8 mouse cellular contexts compared by ENCODE assay signal in genomic region chr2:30771806-30772460, GRCm38 (mm10). TPM values are rescaled to one million over a fixed set of nuclear protein-coding genes. Genes with fewer than 3 reads are reported as not detected.
A peak's percentile ranks its signal among the peaks of the same experiment; 100 is the strongest.
DNase-seq lines count a peak whose midpoint lies in the region; ATAC-seq and TF ChIP-seq lines count a peak whose summit lies in the region.

No protein-coding gene starts in this region.

- peaks cover 11% of the 10 kb centered on the region for H3K27me3 ChIP-seq in G1E (ENCODE audit: insufficient read depth, low read length)
- no peaks in the 10 kb centered on the region for H3K27me3 ChIP-seq in forebrain, embryonic 16.5 days (replicated peaks; ENCODE audit: control insufficient read depth, insufficient read depth, low read length)
- no peaks in the 10 kb centered on the region for H3K27me3 ChIP-seq in neural tube, embryonic 15.5 days (replicated peaks)

- WGBS in forebrain, embryonic 16.5 days: 4% methylated on average over 19 of the region's 19 CpGs
- WGBS in neural tube, embryonic 15.5 days: 7% methylated on average over 19 of the region's 19 CpGs

- peak overlapping the region; percentile 61 for H3K9ac ChIP-seq in forebrain, embryonic 16.5 days (replicated peaks; ENCODE audit: low read depth, low read length)
- peak overlapping the region; percentile 54 for H3K9ac ChIP-seq in neural tube, embryonic 15.5 days (replicated peaks)

- no peaks in the 10 kb centered on the region for H3K9me3 ChIP-seq in G1E (replicated peaks)
- no peaks in the 10 kb centered on the region for H3K9me3 ChIP-seq in forebrain, embryonic 16.5 days (ENCODE audit: control insufficient read depth, low read length)
- H3K9me3 ChIP-seq in neural tube, embryonic 15.5 days (replicated peaks): no peaks in the 10 kb centered on the region

- H3K36me3 ChIP-seq in G1E (replicated peaks): peaks cover 2% of the 10 kb centered on the region
- H3K36me3 ChIP-seq in forebrain, embryonic 16.5 days (ENCODE audit: control insufficient read depth, insufficient read depth): no peaks in the 10 kb centered on the region
- H3K36me3 ChIP-seq in neural tube, embryonic 15.5 days: no peaks in the 10 kb centered on the region

- peak; percentile 87 for DNase-seq in G1E (ENCODE audit: low spot score)
- peak; percentile 73 to 86 for DNase-seq in heart, postnatal 36 days
- DNase-seq in layer of hippocampus, adult 8-10 months (ENCODE audit: low spot score in 2 of 2): peak; percentile 74 to 76
- DNase-seq in lung, adult 18-20 months: peak; percentile 68 to 78
- no peak for DNase-seq in thymus, postnatal 0 days (ENCODE audit: low spot score)

- peak overlapping the region; percentile 90 for H3K27ac ChIP-seq in forebrain, embryonic 16.5 days (ENCODE audit: low read length)
- H3K27ac ChIP-seq in neural tube, embryonic 15.5 days (replicated peaks): peak overlapping the region; percentile 84

- H3K4me1 ChIP-seq in G1E (ENCODE audit: insufficient read depth, low read depth, low read length): peaks cover 77% of the 10 kb centered on the region
- H3K4me1 ChIP-seq in forebrain, embryonic 16.5 days (replicated peaks; ENCODE audit: control insufficient read depth, insufficient read depth, low read length): peaks cover 30% of the 10 kb centered on the region
- H3K4me1 ChIP-seq in neural tube, embryonic 15.5 days: peaks cover 26% of the 10 kb centered on the region

- peak overlapping the region; percentile 72 for H3K4me3 ChIP-seq in G1E (ENCODE audit: low read depth, low read length)
- H3K4me3 ChIP-seq in forebrain, embryonic 16.5 days (replicated peaks; ENCODE audit: low read length): peak overlapping the region; percentile 45
- H3K4me3 ChIP-seq in neural tube, embryonic 15.5 days (replicated peaks): peak overlapping the region; percentile 45

- peak overlapping the region; percentile 78 for H3K4me2 ChIP-seq in forebrain, embryonic 16.5 days (ENCODE audit: low read length)
- H3K4me2 ChIP-seq in neural tube, embryonic 15.5 days: peak overlapping the region; percentile 87

- TF ChIP-seq CTCF in G1E (IDR thresholded peaks at IDR 0.05; ENCODE audit: low read depth, low read length): no peak

- intact Hi-C loops in heart, postnatal 36 days (cut with DNase I): loop anchor here (2.0 kb wide), 1 partner anchor 53 kb away; no protein-coding TSS in a partner anchor

- ATAC-seq in G1E (ENCODE audit: extremely low read depth, insufficient number of reproducible peaks, low FRiP score, poor library complexity, severe bottlenecking): peak; percentile 72
- ATAC-seq in cerebellum, adult (ENCODE audit: insufficient number of reproducible peaks, low FRiP score, low TSS enrichment): peak; percentile 52; the same call in 1 of the 2 replicates
- peak; percentile 86 for ATAC-seq in forebrain, embryonic 16.5 days
- peak; percentile 80 for ATAC-seq in neural tube, embryonic 15.5 days (ENCODE audit: low FRiP score)

RNA-seq across cellular contexts. Expression of gene 1700001O22Rik, which starts 31.5 kb away (rescaled TPM):
- total RNA-seq in G1E (2014; fragmentation: Nextera tagmentation): not detected in 2 replicates
- 0.29 and 0.33 TPM in 2 replicates for total RNA-seq in G1E (2017)
- polyA plus RNA-seq in G1E (2012): not detected in 2 replicates
- polyA plus RNA-seq in forebrain, embryonic 16.5 days (2015; fragmentation: Nextera tagmentation; extraction: Ambion mirVana): 2.1 and 2.9 TPM in 2 replicates
- under 1 TPM; 0.67 to 0.76 TPM for total RNA-seq in heart, postnatal 36 days (2021)
- 10 to 100 TPM in 1 of 4 experiments, 1 to 10 TPM in 3; 6.1 to 12.4 (median 7.1) TPM for total RNA-seq in layer of hippocampus, adult 8-10 months (2022)
- 1.5 and 2.2 TPM in 2 replicates for polyA plus RNA-seq in neural tube, embryonic 15.5 days (2015; fragmentation: Nextera tagmentation; extraction: Ambion mirVana)
- polyA plus RNA-seq in thymus, postnatal 0 days (2015; fragmentation: Nextera tagmentation; extraction: Ambion mirVana): 0.90 and 1.1 TPM in 2 replicates

RNA-seq across cellular contexts. Expression of gene Ntmt1, which starts 35.7 kb away (rescaled TPM):
- total RNA-seq in G1E (2014; fragmentation: Nextera tagmentation) (27.5 and 29.4 TPM in 2 replicates), G1E (2017) (18.9 and 26.0 TPM in 2 replicates)
- polyA plus RNA-seq in G1E (2012): 66.9 and 69.6 TPM in 2 replicates
- polyA plus RNA-seq in forebrain, embryonic 16.5 days (2015; fragmentation: Nextera tagmentation; extraction: Ambion mirVana): 120 and 121 TPM in 2 replicates
- total RNA-seq in heart, postnatal 36 days (2021): 10 to 100 TPM; 23.4 to 27.8 TPM
- 10 to 100 TPM; 29.6 to 33.4 (median 32.3) TPM for total RNA-seq in layer of hippocampus, adult 8-10 months (2022)
- 92.6 and 107 TPM in 2 replicates for polyA plus RNA-seq in neural tube, embryonic 15.5 days (2015; fragmentation: Nextera tagmentation; extraction: Ambion mirVana)
- polyA plus RNA-seq in thymus, postnatal 0 days (2015; fragmentation: Nextera tagmentation; extraction: Ambion mirVana): 48.5 and 50.4 TPM in 2 replicates

RNA-seq across cellular contexts. Expression of gene Asb6, which starts 58.2 kb away (rescaled TPM):
- total RNA-seq in G1E (2014; fragmentation: Nextera tagmentation) (14.6 and 17.9 TPM in 2 replicates), G1E (2017) (15.2 and 19.3 TPM in 2 replicates)
- polyA plus RNA-seq in G1E (2012): 28.4 and 38.8 TPM in 2 replicates
- polyA plus RNA-seq in forebrain, embryonic 16.5 days (2015; fragmentation: Nextera tagmentation; extraction: Ambion mirVana): 41.2 and 47.2 TPM in 2 replicates
- 1 to 10 TPM; 7.3 to 8.1 TPM for total RNA-seq in heart, postnatal 36 days (2021)
- total RNA-seq in layer of hippocampus, adult 8-10 months (2022): 10 to 100 TPM; 35.2 to 39.2 (median 37.5) TPM
- 40.7 and 44.0 TPM in 2 replicates for polyA plus RNA-seq in neural tube, embryonic 15.5 days (2015; fragmentation: Nextera tagmentation; extraction: Ambion mirVana)
- 37.8 and 44.3 TPM in 2 replicates for polyA plus RNA-seq in thymus, postnatal 0 days (2015; fragmentation: Nextera tagmentation; extraction: Ambion mirVana)
